Mouse (Mus musculus) 3T3-L1 (cell line): ENCODE results near the gene Sertad1.

ENCODE experiments used
- DNase-seq: peaks from one replicate; pipeline ENCODE4 v3.0.0-alpha.2; 2015; ENCODE audit warnings: low read depth, low spot score

The Sertad1 gene

GRCm38 (mm10) chr7:27499036-27499435, 12.3 kb downstream of the Sertad1 start, which contains the start of gene Prx:
TSS of gene Prx (plus strand) at chr7:27499324.
- no peak for DNase-seq

- DNase-seq, result no peak
These were observed 14.9 kb downstream of the Sertad1 start for GRCm38 (mm10) chr7:27501620-27502019.

GRCm38 (mm10) chr7:27506765-27507370, 20.2 kb downstream of the Sertad1 start:
- peak; percentile 85 for DNase-seq

- DNase-seq, result peak; percentile 94
These were observed 21.3 kb downstream of the Sertad1 start for GRCm38 (mm10) chr7:27507711-27508647.

GRCm38 (mm10) chr7:27508648-27509005, 21.9 kb downstream of the Sertad1 start:
- DNase-seq, result peak; percentile 83

GRCm38 (mm10) chr7:27510809-27511208, 24.1 kb downstream of the Sertad1 start:
- DNase-seq, result no peak

- no peak for DNase-seq
These were observed 28.3 kb downstream of the Sertad1 start for GRCm38 (mm10) chr7:27514961-27515360.

GRCm38 (mm10) chr7:27518314-27518713, 31.6 kb downstream of the Sertad1 start:
- no peak for DNase-seq

- no peak for DNase-seq
These were observed 33.4 kb downstream of the Sertad1 start for GRCm38 (mm10) chr7:27520104-27520503.

GRCm38 (mm10) chr7:27520599-27520998, 33.9 kb downstream of the Sertad1 start:
- no peak for DNase-seq

GRCm38 (mm10) chr7:27522967-27523366, 36.3 kb downstream of the Sertad1 start, which contains the start of gene Hipk4:
TSS of gene Hipk4 (plus strand) at chr7:27523267.
- DNase-seq, result no peak

- DNase-seq, result no peak
These were observed 37.1 kb downstream of the Sertad1 start for GRCm38 (mm10) chr7:27523805-27524204.

- peak; percentile 83 for DNase-seq
These were observed 39.5 kb downstream of the Sertad1 start for GRCm38 (mm10) chr7:27526039-27526827.

GRCm38 (mm10) chr7:27529070-27529469, 42.4 kb downstream of the Sertad1 start:
- no peak for DNase-seq

GRCm38 (mm10) chr7:27530937-27531336, 44.2 kb downstream of the Sertad1 start:
- no peak for DNase-seq

- DNase-seq, result no peak
These were observed 45.0 kb downstream of the Sertad1 start for GRCm38 (mm10) chr7:27531707-27532106.

GRCm38 (mm10) chr7:27532480-27533050, 45.9 kb downstream of the Sertad1 start:
- no peak for DNase-seq

- no peak for DNase-seq
These were observed 48.7 kb downstream of the Sertad1 start for GRCm38 (mm10) chr7:27535386-27535785.

GRCm38 (mm10) chr7:27536618-27537017, 49.9 kb downstream of the Sertad1 start:
- DNase-seq, result no peak

GRCm38 (mm10) chr7:27537998-27538397, 51.3 kb downstream of the Sertad1 start:
- DNase-seq, result no peak

- DNase-seq, result no peak
These were observed 52.1 kb downstream of the Sertad1 start for GRCm38 (mm10) chr7:27538797-27539196.
